Mouse (Mus musculus) kidney, adult 2 months (tissue): ENCODE results near the gene Arpc2.

Experiments
- CTCF ChIP-seq: fragments of 200-500 bp; conservative IDR thresholded peaks from 2 replicates; pipeline ENCODE4 v1.5.1; 2011; ENCODE audit warnings: low read depth, mild to moderate bottlenecking, control low read depth, low read length, moderate library complexity, mixed read lengths; ENCODE audit not compliant: insufficient read depth, insufficient read length
- POLR2A ChIP-seq: fragments of 200-500 bp; IDR thresholded peaks from one replicate; pipeline ENCODE4 v1.6.1; 2011; ENCODE audit warnings: low read depth, low read length, control low read depth

- TF ChIP-seq POLR2A: no peak
- no peak for TF ChIP-seq CTCF
Observed at GRCm38 (mm10) chr1:74206642-74207041, 29.2 kb upstream of the Arpc2 start.
